Mouse (Mus musculus): ENCODE data around the gene Cwc25. TPM values are rescaled to one million over a fixed set of nuclear protein-coding genes. Genes with fewer than 3 reads are reported as not detected.
"Not testable (repeated sequence)": the region's sequence is repeated elsewhere in the genome, so short reads cannot be mapped to it uniquely, and the experiment has no call there.

Gene Cwc25
- polyA plus RNA-seq, 1 experiment from 2014 or later = 16.8 TPM

- no peak for ATAC-seq (ENCODE audit: insufficient number of reproducible peaks, insufficient read depth, low FRiP score, low read depth)
- WGBS = 80% methylated on average over 13 of the region's 13 CpGs
Observed at GRCm38 (mm10) chr11:97711200-97711900, 55.0 kb downstream of the Cwc25 start.

GRCm38 (mm10) chr11:97710067-97710466 lies 56.3 kb downstream of the Cwc25 start:
- not testable (repeated sequence) for H3K4me1 ChIP-seq (ENCODE audit: control insufficient read depth, insufficient read depth, low read length); H3K4me2 ChIP-seq (replicated peaks; ENCODE audit: low read depth, low read length); ATAC-seq (ENCODE audit: insufficient number of reproducible peaks, insufficient read depth, low FRiP score, low read depth); H3K4me3 ChIP-seq (ENCODE audit: low read depth, low read length); H3K9me3 ChIP-seq (ENCODE audit: control insufficient read depth, low read depth, low read length); H3K27ac ChIP-seq (ENCODE audit: low read length); H3K9ac ChIP-seq (replicated peaks; ENCODE audit: low read depth, low read length); H3K27me3 ChIP-seq (ENCODE audit: control insufficient read depth, insufficient read depth, low read length)
- 82% methylated on average over 2 of the region's 2 CpGs for WGBS
- peaks cover 30% of the 10 kb centered on the region for H3K36me3 ChIP-seq (ENCODE audit: control insufficient read depth, insufficient read depth, low read length)

More at GRCm38 (mm10) chr11:97711200-97711900, 55.0 kb downstream of the Cwc25 start:
- no peak overlapping the region for H3K4me3 ChIP-seq (ENCODE audit: low read depth, low read length)
- H3K9ac ChIP-seq (replicated peaks; ENCODE audit: low read depth, low read length) = no peak overlapping the region
- H3K4me2 ChIP-seq (replicated peaks; ENCODE audit: low read depth, low read length) = no peak overlapping the region
- H3K27me3 ChIP-seq (ENCODE audit: control insufficient read depth, insufficient read depth, low read length) = no peaks in the 10 kb centered on the region
- H3K36me3 ChIP-seq (ENCODE audit: control insufficient read depth, insufficient read depth, low read length) = peaks cover 26% of the 10 kb centered on the region
- no peaks in the 10 kb centered on the region for H3K9me3 ChIP-seq (ENCODE audit: control insufficient read depth, low read depth, low read length)
- no peaks in the 10 kb centered on the region for H3K4me1 ChIP-seq (ENCODE audit: control insufficient read depth, insufficient read depth, low read length)
- H3K27ac ChIP-seq (ENCODE audit: low read length) = no peak overlapping the region

- WGBS = under 1% methylated on average over 35 of the region's 35 CpGs
- ATAC-seq (ENCODE audit: insufficient number of reproducible peaks, insufficient read depth, low FRiP score, low read depth) = peak; percentile 90
Observed at GRCm38 (mm10) chr11:97703039-97703826, 63.1 kb downstream of the Cwc25 start, which contains the start of gene Psmb3. TSS of gene Psmb3 (plus strand) at chr11:97703399.

GRCm38 (mm10) chr11:97702393-97702745 lies 64.0 kb downstream of the Cwc25 start:
- Histone ChIP-seq H3K27ac (ENCODE audit: low read length) (peak overlapping the region; percentile 70), H3K36me3 (ENCODE audit: control insufficient read depth, insufficient read depth, low read length) (peaks cover 12% of the 10 kb centered on the region), H3K4me1 (ENCODE audit: control insufficient read depth, insufficient read depth, low read length) (peaks cover 24% of the 10 kb centered on the region), H3K4me3 (ENCODE audit: low read depth, low read length) (peak overlapping the region; percentile 74), H3K9ac (replicated peaks; ENCODE audit: low read depth, low read length) (peak overlapping the region; percentile 34; the same call in 1 of the 2 replicates), H3K4me2 (replicated peaks; ENCODE audit: low read depth, low read length) (peak overlapping the region; percentile 93), H3K27me3 (ENCODE audit: control insufficient read depth, insufficient read depth, low read length) (no peaks in the 10 kb centered on the region), H3K9me3 (ENCODE audit: control insufficient read depth, low read depth, low read length) (no peaks in the 10 kb centered on the region)
- no peak for ATAC-seq (ENCODE audit: insufficient number of reproducible peaks, insufficient read depth, low FRiP score, low read depth)
- 1% methylated on average over 24 of the region's 24 CpGs for WGBS

More at GRCm38 (mm10) chr11:97703039-97703826, 63.1 kb downstream of the Cwc25 start, which contains the start of gene Psmb3:
- Histone ChIP-seq H3K36me3 (ENCODE audit: control insufficient read depth, insufficient read depth, low read length) (peaks cover 12% of the 10 kb centered on the region), H3K4me3 (ENCODE audit: low read depth, low read length) (peak within 1 kb of the TSS; percentile 74), H3K4me1 (ENCODE audit: control insufficient read depth, insufficient read depth, low read length) (peaks cover 20% of the 10 kb centered on the region), H3K4me2 (replicated peaks; ENCODE audit: low read depth, low read length) (peak within 1 kb of the TSS; percentile 93), H3K9ac (replicated peaks; ENCODE audit: low read depth, low read length) (peak within 1 kb of the TSS; percentile 77), H3K9me3 (ENCODE audit: control insufficient read depth, low read depth, low read length) (no peaks in the 10 kb centered on the region), H3K27me3 (ENCODE audit: control insufficient read depth, insufficient read depth, low read length) (no peaks in the 10 kb centered on the region), H3K27ac (ENCODE audit: low read length) (peak within 1 kb of the TSS; percentile 70)

- peak overlapping the region; percentile 74 for H3K4me3 ChIP-seq (ENCODE audit: low read depth, low read length)
- H3K9ac ChIP-seq (replicated peaks; ENCODE audit: low read depth, low read length) = 0 out of 2 replicates have a peak overlapping the region, but pooled peaks have one; percentile 34
- WGBS = 50% methylated on average over 15 of the region's 15 CpGs
- H3K9me3 ChIP-seq (ENCODE audit: control insufficient read depth, low read depth, low read length) = no peaks in the 10 kb centered on the region
- peaks cover 9% of the 10 kb centered on the region for H3K36me3 ChIP-seq (ENCODE audit: control insufficient read depth, insufficient read depth, low read length)
- ATAC-seq (ENCODE audit: insufficient number of reproducible peaks, insufficient read depth, low FRiP score, low read depth) = no peak
- peak overlapping the region; percentile 93 for H3K4me2 ChIP-seq (replicated peaks; ENCODE audit: low read depth, low read length)
- H3K4me1 ChIP-seq (ENCODE audit: control insufficient read depth, insufficient read depth, low read length) = peaks cover 29% of the 10 kb centered on the region
- peak overlapping the region; percentile 70; the same call in 1 of the 2 replicates for H3K27ac ChIP-seq (ENCODE audit: low read length)
- H3K27me3 ChIP-seq (ENCODE audit: control insufficient read depth, insufficient read depth, low read length) = no peaks in the 10 kb centered on the region
Observed at GRCm38 (mm10) chr11:97701581-97702392, 64.6 kb downstream of the Cwc25 start.

- peak overlapping the region; percentile 93 for H3K4me2 ChIP-seq (replicated peaks; ENCODE audit: low read depth, low read length)
- H3K9me3 ChIP-seq (ENCODE audit: control insufficient read depth, low read depth, low read length) = no peaks in the 10 kb centered on the region
- peak overlapping the region; percentile 89 for H3K4me3 ChIP-seq (ENCODE audit: low read depth, low read length)
- peaks cover under 1% of the 10 kb centered on the region; the same call in 1 of the 2 replicates for H3K36me3 ChIP-seq (ENCODE audit: control insufficient read depth, insufficient read depth, low read length)
- H3K27ac ChIP-seq (ENCODE audit: low read length) = peak overlapping the region; percentile 99
- no peaks in the 10 kb centered on the region for H3K27me3 ChIP-seq (ENCODE audit: control insufficient read depth, insufficient read depth, low read length)
- ATAC-seq (ENCODE audit: insufficient number of reproducible peaks, insufficient read depth, low FRiP score, low read depth) = no peak
- H3K9ac ChIP-seq (replicated peaks; ENCODE audit: low read depth, low read length) = peak overlapping the region; percentile 96
- 12% methylated on average over 30 of the region's 30 CpGs for WGBS
- peaks cover 36% of the 10 kb centered on the region for H3K4me1 ChIP-seq (ENCODE audit: control insufficient read depth, insufficient read depth, low read length)
Observed at GRCm38 (mm10) chr11:97700746-97701580, 65.4 kb downstream of the Cwc25 start.

GRCm38 (mm10) chr11:97700003-97700745 lies 66.2 kb downstream of the Cwc25 start, which contains the start of gene Pcgf2:
TSS of gene Pcgf2 (minus strand) at chr11:97700497.
- H3K9me3 ChIP-seq (ENCODE audit: control insufficient read depth, low read depth, low read length) = no peaks in the 10 kb centered on the region
- peak within 1 kb of the TSS; percentile 89 for H3K4me3 ChIP-seq (ENCODE audit: low read depth, low read length)
- H3K4me2 ChIP-seq (replicated peaks; ENCODE audit: low read depth, low read length) = peak within 1 kb of the TSS; percentile 93
- WGBS = under 1% methylated on average over 84 of the region's 85 CpGs
- no peaks in the 10 kb centered on the region for H3K36me3 ChIP-seq (ENCODE audit: control insufficient read depth, insufficient read depth, low read length)
- no peaks in the 10 kb centered on the region for H3K27me3 ChIP-seq (ENCODE audit: control insufficient read depth, insufficient read depth, low read length)
- H3K4me1 ChIP-seq (ENCODE audit: control insufficient read depth, insufficient read depth, low read length) = peaks cover 44% of the 10 kb centered on the region
- peak within 1 kb of the TSS; percentile 99 for H3K27ac ChIP-seq (ENCODE audit: low read length)
- peak within 1 kb of the TSS; percentile 96 for H3K9ac ChIP-seq (replicated peaks; ENCODE audit: low read depth, low read length)
- ATAC-seq (ENCODE audit: insufficient number of reproducible peaks, insufficient read depth, low FRiP score, low read depth) = peak; percentile 5
